9 mouse cellular contexts compared by ENCODE assay signal in the genomic region with DNA sequence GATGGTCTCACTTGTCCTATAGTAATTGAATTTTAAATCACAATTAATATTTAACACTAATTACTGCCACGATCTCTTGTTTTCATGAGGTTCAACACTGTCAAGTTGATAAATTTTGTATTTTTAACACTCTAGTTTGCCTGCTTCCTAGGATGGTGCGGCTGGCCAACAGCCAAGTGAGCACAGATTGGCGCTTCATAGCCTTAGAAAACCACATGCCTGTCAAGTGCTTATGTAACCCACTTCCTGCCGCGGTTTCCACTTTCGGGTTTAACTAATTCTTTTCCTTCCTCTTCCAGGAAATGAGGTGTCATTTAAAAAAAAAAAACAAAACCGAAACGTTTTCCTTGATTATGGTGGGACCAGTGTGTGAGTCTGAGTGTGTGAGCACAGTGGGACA. TPM values are rescaled to one million over a fixed set of nuclear protein-coding genes. Genes with fewer than 3 reads are reported as not detected.
DNase-seq lines count a peak whose midpoint lies in the region; ATAC-seq lines count a peak whose summit lies in the region.
"Had no signal": no experiment of that assay in that cellular context is flagged by ENCODE, and none has a peak within 500 bp of the region (broad histone marks: within the 10 kb centered on the region; RNA-seq: fewer than 3 reads in every experiment).

No protein-coding gene starts in this region.

- no peaks in the 10 kb centered on the region for H3K9me3 ChIP-seq in forebrain, embryonic 14.5 days (replicated peaks; ENCODE audit: control insufficient read depth, low read length)
- H3K9me3 ChIP-seq in forebrain, embryonic 10.5 days: no peaks in the 10 kb centered on the region
- H3K9me3 ChIP-seq: hindbrain, embryonic 15.5 days had no signal

- no peaks in the 10 kb centered on the region; the same call in 1 of the 2 replicates for H3K4me1 ChIP-seq in forebrain, embryonic 14.5 days (ENCODE audit: control insufficient read depth, insufficient read depth, low read length)
- H3K4me1 ChIP-seq in forebrain, embryonic 10.5 days: peaks cover 9% of the 10 kb centered on the region; the same call in 1 of the 2 replicates
- H3K4me1 ChIP-seq: hindbrain, embryonic 15.5 days had no signal

- H3K9ac ChIP-seq in forebrain, embryonic 14.5 days (ENCODE audit: low read length): no peak overlapping the region
- H3K9ac ChIP-seq: hindbrain, embryonic 15.5 days had no signal

- peak; percentile 37; the same call in 1 of the 2 replicates for ATAC-seq in forebrain, embryonic 14.5 days

- peak; percentile 73 for DNase-seq in forebrain, embryonic 14.5 days (ENCODE audit: low spot score)
- DNase-seq in forebrain, embryonic 10.5 days (ENCODE audit: extremely low spot score, low spot score): no peak
- DNase-seq in cerebellum, adult 11-12 months: peak; percentile 64
- DNase-seq in layer of hippocampus, adult 9-10 months (ENCODE audit: low spot score): peak; percentile 57
- DNase-seq in right cerebral cortex, adult 18-20 months: peak; percentile 59
- DNase-seq in ovary, postnatal 10 days (ENCODE audit: low spot score): no peak
- DNase-seq in retina, postnatal 1 day: no peak
- no peak for DNase-seq in testis, postnatal 10 days (ENCODE audit: low spot score)

- no peaks in the 10 kb centered on the region for H3K27me3 ChIP-seq in forebrain, embryonic 14.5 days (replicated peaks; ENCODE audit: control insufficient read depth, insufficient read depth, low read length)
- no peaks in the 10 kb centered on the region for H3K27me3 ChIP-seq in forebrain, embryonic 10.5 days (ENCODE audit: poor library complexity, severe bottlenecking)
- H3K27me3 ChIP-seq: hindbrain, embryonic 15.5 days had no signal

- no peak overlapping the region for H3K27ac ChIP-seq in forebrain, embryonic 14.5 days (ENCODE audit: low read depth, low read length)
- no peak overlapping the region for H3K27ac ChIP-seq in forebrain, embryonic 10.5 days
- H3K27ac ChIP-seq: hindbrain, embryonic 15.5 days had no signal

- H3K36me3 ChIP-seq in forebrain, embryonic 14.5 days (ENCODE audit: control insufficient read depth, insufficient read depth, low read length): no peaks in the 10 kb centered on the region
- H3K36me3 ChIP-seq in forebrain, embryonic 10.5 days (replicated peaks): no peaks in the 10 kb centered on the region
- H3K36me3 ChIP-seq: hindbrain, embryonic 15.5 days had no signal

- no peak overlapping the region for H3K4me3 ChIP-seq in forebrain, embryonic 14.5 days (ENCODE audit: low read depth, low read length)
- no peak overlapping the region for H3K4me3 ChIP-seq in forebrain, embryonic 10.5 days
- H3K4me3 ChIP-seq: hindbrain, embryonic 15.5 days had no signal

- no peak overlapping the region for H3K4me2 ChIP-seq in forebrain, embryonic 14.5 days (ENCODE audit: low read length)
- H3K4me2 ChIP-seq: hindbrain, embryonic 15.5 days had no signal

- WGBS in forebrain, embryonic 14.5 days: 77% methylated on average over 8 of the region's 8 CpGs
- WGBS in forebrain, embryonic 10.5 days: 92% methylated on average over 8 of the region's 8 CpGs

RNA-seq across cellular contexts. Expression of a gene that starts 20.8 kb away (rescaled TPM):
- polyA plus RNA-seq in forebrain, embryonic 14.5 days (2014; fragmentation: Nextera tagmentation; extraction: Ambion mirVana): 1.6 and 2.2 TPM in 2 replicates
- polyA plus RNA-seq in forebrain, embryonic 10.5 days (2016; fragmentation: Nextera tagmentation; extraction: Ambion mirVana): 3.1 and 4.9 TPM in 2 replicates

Comparison
In these comparisons a context has a peak if more than half of its experiments do, and no peak if none do; other contexts are left out.
1. DNase-seq: peak in forebrain, embryonic 14.5 days (single experiment), cerebellum, adult 11-12 months (single experiment), layer of hippocampus, adult 9-10 months (single experiment) and right cerebral cortex, adult 18-20 months (single experiment); none in forebrain, embryonic 10.5 days (single experiment), ovary, postnatal 10 days (single experiment), retina, postnatal 1 day (single experiment) and testis, postnatal 10 days (single experiment).